Mouse (Mus musculus) small intestine, adult 10 weeks (tissue): ENCODE results near the gene Scgb2b27. TPM values are rescaled to one million over a fixed set of nuclear protein-coding genes. Genes with fewer than 3 reads are reported as not detected.

Experiments used
- polyA plus RNA-seq: library from polyadenylated mRNA; stranded (reverse); fragments of 350-450 nt; fragmentation: Illumina TruSeq; extraction: RNeasy Lipid Tissue Mini Kit (QIAGEN cat#74804); gene quantifications from one replicate; pipeline ENCODE4 v1.2.3, GENCODE M21; 2014; ENCODE audit warnings: low replicate concordance

Gene Scgb2b27
- polyA plus RNA-seq = not detected

DNA sequence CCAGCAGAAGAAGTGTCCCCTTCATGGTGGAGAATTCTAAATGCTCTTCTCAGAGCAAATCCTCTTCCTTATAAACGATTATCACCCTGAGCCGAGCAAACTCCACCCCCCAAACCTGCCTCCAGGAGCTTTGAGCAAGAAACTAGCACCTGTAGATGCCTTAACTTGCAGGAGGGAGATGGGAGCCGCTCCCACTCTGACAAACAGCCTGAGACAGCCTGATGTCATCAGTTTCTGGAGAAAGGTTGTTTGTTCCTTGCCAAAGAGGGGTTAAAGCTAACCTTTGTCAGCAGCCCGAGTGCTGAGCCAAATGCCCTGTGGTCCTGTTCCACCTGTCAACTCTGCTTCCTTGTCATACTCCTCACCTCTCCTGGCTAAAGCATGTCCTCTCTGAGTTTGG, at the start of gene Scgb2b27:
Scgb2b27 (minus strand) TSS at position 101 of the 400 bp plus-strand sequence.

DNA sequence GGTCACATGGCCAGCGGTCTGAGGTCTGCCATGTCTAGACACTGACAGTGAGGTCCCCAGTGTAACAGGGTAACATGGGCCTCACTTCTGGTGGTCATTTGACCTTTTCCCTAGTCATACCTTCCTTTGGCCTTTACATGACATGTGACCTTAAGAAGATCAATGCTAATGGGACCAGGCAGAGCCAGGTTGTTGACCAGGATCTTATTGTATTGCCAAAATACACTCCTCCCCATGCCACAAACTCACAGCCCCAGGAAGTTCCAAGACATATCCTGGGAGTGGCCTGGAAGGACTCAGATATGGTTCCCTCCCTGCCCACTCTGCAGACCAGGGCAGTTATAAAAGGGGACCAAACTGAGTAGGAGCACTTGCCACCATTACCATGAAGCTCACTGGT, 7.4 kb upstream of the Scgb2b27 start, which contains the start of gene Scgb1b27:
Scgb1b27 (plus strand) TSS at position 301 of the 400 bp plus-strand sequence.

Other genes starting within 250 kb of the Scgb2b27 start
- gene Scgb2b26, start 68.9 kb downstream of the Scgb2b27 start, polyA plus RNA-seq = not detected
- gene Scgb1b27, start 7.5 kb upstream of the Scgb2b27 start, polyA plus RNA-seq = not detected
- not detected for gene Scgb1b30, start 81.5 kb upstream of the Scgb2b27 start, polyA plus RNA-seq
- not detected for gene Wtip, start 119.3 kb upstream of the Scgb2b27 start, polyA plus RNA-seq
- gene Uba2, start 155.7 kb upstream of the Scgb2b27 start, polyA plus RNA-seq = 57.0 TPM
- 2.3 TPM for gene Pdcd2l, start 182.7 kb upstream of the Scgb2b27 start, polyA plus RNA-seq
- 20.1 TPM for gene Gpi1, start 216.4 kb upstream of the Scgb2b27 start, polyA plus RNA-seq
- not detected for gene Gm6096, start 237.1 kb upstream of the Scgb2b27 start, polyA plus RNA-seq